Mouse (Mus musculus): ENCODE results near the gene Ppfia3. TPM values are rescaled to one million over a fixed set of nuclear protein-coding genes. Genes with fewer than 3 reads are reported as not detected.

The Ppfia3 gene
- polyA plus RNA-seq, 1 experiment from 2014 or later = 4.3 TPM

DNA sequence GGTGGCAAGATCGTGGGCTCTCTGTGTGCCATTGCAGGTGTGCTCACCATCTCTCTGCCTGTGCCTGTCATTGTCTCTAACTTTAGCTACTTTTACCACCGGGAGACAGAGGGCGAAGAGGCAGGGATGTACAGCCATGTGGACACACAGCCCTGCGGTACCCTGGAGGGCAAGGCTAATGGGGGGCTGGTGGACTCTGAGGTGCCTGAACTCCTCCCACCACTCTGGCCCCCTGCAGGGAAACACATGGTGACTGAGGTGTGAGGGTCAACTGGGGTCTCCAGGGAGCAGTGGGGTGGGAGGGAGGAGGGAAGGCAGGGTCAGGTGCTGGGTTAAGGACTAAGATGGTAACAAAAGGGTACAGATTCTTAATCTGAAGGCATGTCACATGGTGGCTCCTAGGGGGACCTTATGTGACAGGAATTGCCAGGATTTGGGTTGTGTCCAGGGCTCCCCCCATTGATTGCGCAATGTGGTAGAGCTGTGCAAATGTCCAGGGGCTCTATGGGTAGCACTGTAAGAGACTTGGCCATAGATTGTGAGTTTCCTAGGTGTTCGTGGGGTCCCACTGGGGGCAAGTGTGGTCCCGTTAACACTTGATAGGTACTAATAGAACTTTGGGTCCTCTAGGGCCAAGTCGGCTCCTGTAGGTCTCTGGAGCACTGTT, 42.8 kb upstream of the Ppfia3 start:
- no peaks in the 10 kb centered on the region for H3K9me3 ChIP-seq (replicated peaks; ENCODE audit: low read length)
- no peaks in the 10 kb centered on the region for H3K36me3 ChIP-seq (ENCODE audit: insufficient read depth, low read length)
- peaks cover 20% of the 10 kb centered on the region for H3K4me1 ChIP-seq (replicated peaks; ENCODE audit: insufficient read depth, low read length)
- DNase-seq (ENCODE audit: low spot score) (no peak), ATAC-seq (replicated peaks; ENCODE audit: low FRiP score, low read depth) (no peak)
- no peak overlapping the region for H3K4me3 ChIP-seq (replicated peaks; ENCODE audit: low read depth, low read length)
- H3K27ac ChIP-seq = no peak overlapping the region
- TF ChIP-seq CTCF (IDR thresholded peaks at IDR 0.05; ENCODE audit: low read depth) = no peak
- H3K9ac ChIP-seq (ENCODE audit: low read depth, low read length) = no peak overlapping the region
- H3K27me3 ChIP-seq (ENCODE audit: insufficient read depth, low read length) = peaks cover 42% of the 10 kb centered on the region
- 83% methylated on average over 8 of the region's 8 CpGs for WGBS
- no peak overlapping the region for H3K4me2 ChIP-seq (ENCODE audit: low read length)

DNA sequence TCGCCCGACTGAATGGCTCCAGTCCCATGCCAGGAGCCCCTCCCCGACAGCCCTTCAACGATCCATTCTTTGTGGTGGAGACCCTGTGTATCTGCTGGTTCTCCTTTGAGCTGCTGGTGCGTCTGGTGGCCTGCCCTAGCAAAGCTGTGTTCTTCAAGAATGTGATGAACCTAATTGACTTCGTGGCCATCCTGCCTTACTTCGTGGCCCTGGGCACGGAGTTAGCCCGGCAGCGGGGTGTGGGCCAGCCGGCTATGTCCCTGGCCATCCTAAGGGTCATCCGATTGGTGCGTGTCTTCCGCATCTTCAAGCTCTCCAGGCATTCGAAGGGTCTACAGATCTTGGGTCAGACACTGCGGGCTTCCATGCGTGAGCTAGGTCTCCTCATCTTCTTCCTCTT, 42.1 kb upstream of the Ppfia3 start:
- Histone ChIP-seq H3K4me1 (replicated peaks; ENCODE audit: insufficient read depth, low read length) (peaks cover 15% of the 10 kb centered on the region), H3K9me3 (replicated peaks; ENCODE audit: low read length) (no peaks in the 10 kb centered on the region), H3K9ac (ENCODE audit: low read depth, low read length) (no peak overlapping the region), H3K4me3 (replicated peaks; ENCODE audit: low read depth, low read length) (no peak overlapping the region), H3K27me3 (ENCODE audit: insufficient read depth, low read length) (peaks cover 36% of the 10 kb centered on the region), H3K27ac (no peak overlapping the region), H3K4me2 (ENCODE audit: low read length) (no peak overlapping the region), H3K36me3 (ENCODE audit: insufficient read depth, low read length) (no peaks in the 10 kb centered on the region)
- no peak for TF ChIP-seq CTCF (IDR thresholded peaks at IDR 0.05; ENCODE audit: low read depth)
- WGBS = 88% methylated on average over 17 of the region's 17 CpGs
- DNase-seq (ENCODE audit: low spot score) (no peak), ATAC-seq (replicated peaks; ENCODE audit: low FRiP score, low read depth) (no peak)

DNA sequence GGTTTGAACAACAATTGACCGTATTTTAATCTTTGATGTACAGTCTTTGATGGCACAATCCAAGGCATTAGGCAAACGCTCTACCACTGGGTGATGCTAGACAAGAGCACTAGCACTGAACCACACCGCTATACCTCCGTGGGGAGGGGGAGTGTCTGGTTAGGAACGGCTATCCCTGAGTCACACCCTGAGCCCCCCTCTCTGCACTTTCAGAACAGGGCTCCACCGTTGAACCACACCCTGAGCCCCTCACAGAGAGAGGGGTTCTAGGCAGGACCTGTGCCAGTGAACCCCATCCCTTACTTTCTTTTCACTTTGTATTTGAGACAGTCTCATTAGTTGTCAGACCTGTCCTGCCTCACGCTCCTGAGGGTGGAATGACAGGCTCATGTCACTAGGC, 41.5 kb upstream of the Ppfia3 start:
- Histone ChIP-seq H3K27ac (no peak overlapping the region), H3K36me3 (ENCODE audit: insufficient read depth, low read length) (no peaks in the 10 kb centered on the region)

DNA sequence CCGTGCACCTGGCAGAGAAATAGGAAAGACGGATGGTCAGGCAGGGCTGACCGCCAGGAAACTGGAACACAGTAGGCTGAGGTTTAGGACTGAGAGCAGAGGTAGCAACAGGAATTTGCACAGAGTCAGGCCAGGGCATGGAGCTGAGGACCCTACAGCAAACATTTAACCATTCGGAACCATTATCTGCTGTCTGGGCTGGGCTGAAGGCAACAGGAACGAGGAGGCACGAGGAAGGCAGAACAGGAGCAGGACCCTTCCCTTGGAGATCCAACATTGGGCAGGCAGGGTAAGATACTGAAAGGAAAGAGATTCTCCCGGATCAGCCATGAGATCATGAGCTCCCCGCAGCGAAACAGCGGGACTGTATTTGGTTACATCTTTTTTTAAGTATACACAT, 41.0 kb upstream of the Ppfia3 start:
- H3K9me3 ChIP-seq (replicated peaks; ENCODE audit: low read length) = no peaks in the 10 kb centered on the region
- no peak overlapping the region for H3K9ac ChIP-seq (ENCODE audit: low read depth, low read length)
- ATAC-seq (replicated peaks; ENCODE audit: low FRiP score, low read depth) (no peak), DNase-seq (ENCODE audit: low spot score) (no peak)
- H3K27me3 ChIP-seq (ENCODE audit: insufficient read depth, low read length) = peaks cover 36% of the 10 kb centered on the region
- H3K4me3 ChIP-seq (replicated peaks; ENCODE audit: low read depth, low read length) = no peak overlapping the region
- 75% methylated on average over 10 of the region's 10 CpGs for WGBS
- H3K4me2 ChIP-seq (ENCODE audit: low read length) = no peak overlapping the region
- H3K4me1 ChIP-seq (replicated peaks; ENCODE audit: insufficient read depth, low read length) = peaks cover 11% of the 10 kb centered on the region; the same call in 1 of the 2 replicates
- no peak overlapping the region for H3K27ac ChIP-seq
- H3K36me3 ChIP-seq (ENCODE audit: insufficient read depth, low read length) = no peaks in the 10 kb centered on the region
- no peak for TF ChIP-seq CTCF (IDR thresholded peaks at IDR 0.05; ENCODE audit: low read depth)

More for the DNA sequence above, 41.5 kb upstream of the Ppfia3 start:
- H3K9me3 ChIP-seq (replicated peaks; ENCODE audit: low read length) = no peaks in the 10 kb centered on the region
- no peak for TF ChIP-seq CTCF (IDR thresholded peaks at IDR 0.05; ENCODE audit: low read depth)
- no peak overlapping the region for H3K4me2 ChIP-seq (ENCODE audit: low read length)
- ATAC-seq (replicated peaks; ENCODE audit: low FRiP score, low read depth) = no peak
- H3K27me3 ChIP-seq (ENCODE audit: insufficient read depth, low read length) = peaks cover 36% of the 10 kb centered on the region
- DNase-seq (ENCODE audit: low spot score) = no peak
- no peak overlapping the region for H3K4me3 ChIP-seq (replicated peaks; ENCODE audit: low read depth, low read length)
- WGBS = 69% methylated on average over 7 of the region's 7 CpGs
- peaks cover 11% of the 10 kb centered on the region; the same call in 1 of the 2 replicates for H3K4me1 ChIP-seq (replicated peaks; ENCODE audit: insufficient read depth, low read length)
- H3K9ac ChIP-seq (ENCODE audit: low read depth, low read length) = no peak overlapping the region

DNA sequence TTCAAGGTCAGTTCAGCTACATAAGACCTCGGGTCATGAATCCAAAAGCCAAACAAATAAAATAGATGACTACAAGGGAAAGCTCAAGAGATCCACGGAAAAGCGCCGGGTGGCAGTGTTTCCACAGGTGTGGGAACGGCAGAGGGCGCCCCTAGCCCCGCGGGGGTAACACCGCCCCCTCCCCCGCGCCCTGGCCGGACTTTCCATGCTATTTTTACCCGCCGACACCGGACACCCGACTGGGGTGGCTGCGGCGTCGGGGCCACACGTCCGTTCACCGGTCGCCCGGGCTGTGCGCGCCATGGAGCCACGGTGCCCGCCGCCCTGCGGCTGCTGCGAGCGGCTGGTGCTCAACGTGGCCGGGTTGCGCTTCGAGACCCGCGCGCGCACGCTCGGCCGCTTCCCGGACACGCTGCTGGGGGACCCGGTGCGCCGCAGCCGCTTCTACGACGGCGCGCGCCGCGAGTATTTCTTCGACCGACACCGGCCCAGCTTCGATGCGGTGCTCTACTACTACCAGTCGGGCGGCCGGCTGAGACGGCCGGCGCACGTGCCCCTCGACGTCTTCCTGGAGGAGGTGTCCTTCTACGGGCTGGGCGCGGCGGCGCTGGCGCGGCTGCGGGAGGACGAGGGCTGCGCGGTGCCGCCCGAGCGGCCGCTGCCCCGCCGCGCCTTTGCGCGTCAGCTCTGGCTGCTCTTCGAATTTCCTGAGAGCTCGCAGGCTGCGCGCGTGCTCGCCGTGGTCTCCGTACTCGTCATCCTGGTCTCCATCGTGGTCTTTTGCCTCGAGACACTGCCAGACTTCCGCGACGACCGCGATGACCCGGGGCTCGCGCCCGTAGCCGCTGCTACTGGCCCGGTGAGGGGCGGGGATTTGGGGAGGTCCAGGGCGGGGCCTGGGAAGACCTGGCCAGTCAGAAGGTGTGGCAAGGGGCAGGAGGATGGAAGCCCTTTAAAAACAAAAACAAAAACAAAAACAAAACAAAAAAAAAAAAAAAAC, 39.6 kb upstream of the Ppfia3 start:
- Histone ChIP-seq H3K9me3 (replicated peaks; ENCODE audit: low read length) (no peaks in the 10 kb centered on the region), H3K4me1 (replicated peaks; ENCODE audit: insufficient read depth, low read length) (peaks cover 11% of the 10 kb centered on the region; the same call in 1 of the 2 replicates), H3K4me2 (ENCODE audit: low read length) (peak overlapping the region; percentile 62), H3K36me3 (ENCODE audit: insufficient read depth, low read length) (no peaks in the 10 kb centered on the region), H3K9ac (ENCODE audit: low read depth, low read length) (peak overlapping the region; percentile 31; the same call in 1 of the 2 replicates), H3K4me3 (replicated peaks; ENCODE audit: low read depth, low read length) (peak overlapping the region; percentile 40), H3K27me3 (ENCODE audit: insufficient read depth, low read length) (peaks cover 34% of the 10 kb centered on the region), H3K27ac (no peak overlapping the region)
- 1% methylated on average over 114 of the region's 114 CpGs for WGBS
- ATAC-seq (replicated peaks; ENCODE audit: low FRiP score, low read depth) (no peak), DNase-seq (ENCODE audit: low spot score) (no peak)
- peak; percentile 27; the same call in 1 of the 2 replicates for TF ChIP-seq CTCF (IDR thresholded peaks at IDR 0.05; ENCODE audit: low read depth)
